Mouse (Mus musculus) megakaryocyte, embryonic 14.5 days (primary cell): ENCODE measurements around the gene Rpl28.

Source experiments
- FLI1 ChIP-seq: IDR thresholded peaks from 2 replicates; pipeline ENCODE4 v1.6.1; 2012; ENCODE audit warnings: low read length, inconsistent platforms, mixed read lengths
- GATA1 ChIP-seq: IDR thresholded peaks from 3 replicates; pipeline ENCODE4 v1.6.1; 2012; ENCODE audit warnings: mixed read lengths, low read length, inconsistent platforms, borderline replicate concordance

GRCm38 (mm10) chr7:4842634-4843131 is 50.0 kb downstream of the Rpl28 start:
- TF ChIP-seq GATA1 (no peak), FLI1 (no peak)
